Mouse (Mus musculus): ENCODE results near the gene BC049352. TPM values are rescaled to one million over a fixed set of nuclear protein-coding genes. Genes with fewer than 3 reads are reported as not detected.

BC049352 gene
- polyA plus RNA-seq, 1 experiment from 2014 or later: 6.7 TPM

DNA sequence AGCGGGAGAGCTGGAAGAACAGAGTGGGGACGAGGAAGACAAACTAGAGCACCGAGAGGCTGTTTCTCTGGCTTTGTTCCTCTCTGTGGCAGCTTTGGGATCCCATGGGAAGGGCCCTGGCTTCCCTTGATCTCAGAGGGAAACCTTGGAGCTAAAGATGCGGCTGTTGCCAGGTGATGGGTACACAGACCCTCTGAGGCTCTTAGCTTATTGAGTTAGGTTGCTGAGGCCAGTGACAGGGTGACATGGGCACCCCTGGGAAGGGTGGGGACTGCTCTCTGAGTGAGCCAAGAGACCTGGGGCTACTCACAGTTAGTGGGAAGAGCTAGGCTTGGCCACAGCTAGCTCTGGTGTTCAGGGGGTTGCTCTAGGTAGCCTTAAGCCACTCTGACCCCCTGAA is 13.7 kb downstream of the BC049352 start:
- Histone ChIP-seq H3K4me1 (no peaks in the 10 kb centered on the region), H3K4me3 (replicated peaks) (no peak overlapping the region), H3K9ac (no peak overlapping the region), H3K27ac (replicated peaks) (no peak overlapping the region), H3K4me2 (replicated peaks) (no peak overlapping the region), H3K9me3 (replicated peaks) (no peaks in the 10 kb centered on the region), H3K27me3 (no peaks in the 10 kb centered on the region), H3K36me3 (no peaks in the 10 kb centered on the region)
- peak; percentile 63; the same call in 1 of the 2 replicates for ATAC-seq (ENCODE audit: insufficient number of reproducible peaks, low FRiP score, low TSS enrichment, low read depth)
- WGBS: 72% methylated on average over 4 of the region's 4 CpGs

DNA sequence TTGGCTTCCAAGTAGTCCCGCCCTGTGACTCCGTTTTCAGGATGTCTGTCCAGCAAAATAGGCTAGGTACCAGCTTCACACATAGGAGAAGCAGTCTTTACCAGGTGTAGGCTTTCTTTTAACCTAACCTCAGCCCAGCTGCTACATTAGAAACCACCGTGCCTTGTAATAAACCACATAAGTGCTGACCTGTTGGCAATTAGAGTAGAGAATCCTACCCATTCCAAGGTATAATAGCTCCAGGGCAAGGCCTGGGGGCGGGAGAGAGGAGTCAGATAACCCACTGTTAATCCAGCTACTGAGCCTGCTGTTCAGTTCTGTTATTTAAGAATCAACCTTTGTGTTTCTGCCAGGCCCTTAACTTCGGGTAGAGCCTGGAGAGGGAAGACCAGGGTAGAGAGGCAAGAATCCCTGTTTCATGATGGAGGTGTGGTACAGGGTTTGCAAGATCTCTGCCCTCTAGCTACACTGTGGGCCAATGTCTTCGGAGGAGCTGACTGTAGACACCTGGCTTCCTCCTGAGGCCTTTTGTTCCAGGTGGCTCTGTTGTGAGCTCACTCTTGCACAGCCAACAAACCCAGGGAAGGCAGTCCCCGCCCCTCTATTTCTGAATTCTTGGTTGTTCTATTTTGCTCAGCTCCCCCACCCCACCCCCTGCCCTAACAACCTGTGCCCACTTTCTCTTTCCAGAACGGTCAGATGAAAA is 14.5 kb downstream of the BC049352 start:
- no peak overlapping the region for H3K4me3 ChIP-seq (replicated peaks)
- ATAC-seq (ENCODE audit: insufficient number of reproducible peaks, low FRiP score, low TSS enrichment, low read depth): peak; percentile 39; the same call in 1 of the 2 replicates
- no peaks in the 10 kb centered on the region for H3K27me3 ChIP-seq
- WGBS: 58% methylated on average over 8 of the region's 8 CpGs
- no peak overlapping the region for H3K9ac ChIP-seq
- H3K27ac ChIP-seq (replicated peaks): no peak overlapping the region
- H3K4me1 ChIP-seq: no peaks in the 10 kb centered on the region
- H3K4me2 ChIP-seq (replicated peaks): no peak overlapping the region
- H3K36me3 ChIP-seq: no peaks in the 10 kb centered on the region
- no peaks in the 10 kb centered on the region for H3K9me3 ChIP-seq (replicated peaks)

DNA sequence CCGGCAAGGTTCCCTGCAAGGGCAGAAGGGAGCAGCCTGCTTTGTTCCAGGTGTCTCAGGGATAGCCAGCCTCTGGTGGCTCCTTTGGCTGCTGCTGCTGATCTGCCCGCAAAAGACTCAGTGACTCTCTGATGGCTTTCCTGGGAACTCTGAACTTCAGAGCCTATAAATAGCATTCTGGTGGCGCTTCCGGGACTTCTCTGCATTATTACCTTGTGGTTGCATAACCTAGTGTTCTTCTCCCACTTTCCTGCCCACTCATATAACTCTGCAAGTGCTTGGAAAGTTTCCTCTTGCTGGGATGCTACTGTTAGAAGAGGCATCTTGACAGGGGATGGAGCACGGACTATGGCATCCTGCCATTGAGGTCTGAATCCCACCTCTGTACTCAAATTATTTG is 15.7 kb downstream of the BC049352 start:
- H3K9me3 ChIP-seq (replicated peaks): no peaks in the 10 kb centered on the region
- H3K4me1 ChIP-seq: no peaks in the 10 kb centered on the region
- H3K27me3 ChIP-seq: no peaks in the 10 kb centered on the region
- ATAC-seq (ENCODE audit: insufficient number of reproducible peaks, low FRiP score, low TSS enrichment, low read depth): no peak
- WGBS: 82% methylated on average over 5 of the region's 5 CpGs
- no peak overlapping the region for H3K9ac ChIP-seq
- H3K4me2 ChIP-seq (replicated peaks): no peak overlapping the region
- no peak overlapping the region for H3K27ac ChIP-seq (replicated peaks)
- no peaks in the 10 kb centered on the region for H3K36me3 ChIP-seq
- no peak overlapping the region for H3K4me3 ChIP-seq (replicated peaks)

DNA sequence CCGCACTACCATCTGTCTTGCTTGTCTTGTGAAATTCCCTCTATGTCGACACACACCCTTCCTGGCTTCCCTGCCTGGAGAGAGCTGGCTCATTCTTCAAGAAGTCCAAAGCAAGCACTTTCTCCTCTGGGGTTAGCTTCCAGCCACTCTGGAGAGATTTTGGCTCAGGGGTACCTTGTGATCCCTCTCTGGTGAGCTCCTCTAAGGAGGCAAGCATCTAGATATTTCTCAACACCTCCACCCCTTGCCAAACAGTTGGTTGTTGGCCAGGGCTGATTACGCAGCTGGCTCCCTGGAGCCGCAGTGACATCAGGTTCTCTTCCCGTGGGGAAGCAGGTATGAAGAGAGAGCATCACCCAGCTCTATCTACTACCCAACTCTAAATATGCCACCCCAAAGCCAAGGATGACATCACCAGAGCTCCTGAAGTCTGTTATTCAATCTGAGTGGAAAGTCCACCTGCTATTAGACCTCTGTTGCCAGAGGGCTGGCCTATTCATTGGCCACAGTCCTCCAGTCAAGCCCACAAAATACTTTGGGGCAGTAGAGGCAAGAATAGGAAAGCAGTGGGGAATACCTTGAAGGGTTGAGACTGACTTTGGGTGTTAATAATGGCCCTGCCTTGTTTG is 19.6 kb downstream of the BC049352 start:
- no peak overlapping the region for H3K27ac ChIP-seq (replicated peaks)
- no peak for ATAC-seq (ENCODE audit: insufficient number of reproducible peaks, low FRiP score, low TSS enrichment, low read depth)
- no peaks in the 10 kb centered on the region for H3K9me3 ChIP-seq (replicated peaks)
- no peak overlapping the region for H3K4me3 ChIP-seq (replicated peaks)
- WGBS: 75% methylated on average over 5 of the region's 5 CpGs
- no peaks in the 10 kb centered on the region for H3K4me1 ChIP-seq
- H3K27me3 ChIP-seq: no peaks in the 10 kb centered on the region
- no peaks in the 10 kb centered on the region for H3K36me3 ChIP-seq
- H3K4me2 ChIP-seq (replicated peaks): no peak overlapping the region
- H3K9ac ChIP-seq: no peak overlapping the region

DNA sequence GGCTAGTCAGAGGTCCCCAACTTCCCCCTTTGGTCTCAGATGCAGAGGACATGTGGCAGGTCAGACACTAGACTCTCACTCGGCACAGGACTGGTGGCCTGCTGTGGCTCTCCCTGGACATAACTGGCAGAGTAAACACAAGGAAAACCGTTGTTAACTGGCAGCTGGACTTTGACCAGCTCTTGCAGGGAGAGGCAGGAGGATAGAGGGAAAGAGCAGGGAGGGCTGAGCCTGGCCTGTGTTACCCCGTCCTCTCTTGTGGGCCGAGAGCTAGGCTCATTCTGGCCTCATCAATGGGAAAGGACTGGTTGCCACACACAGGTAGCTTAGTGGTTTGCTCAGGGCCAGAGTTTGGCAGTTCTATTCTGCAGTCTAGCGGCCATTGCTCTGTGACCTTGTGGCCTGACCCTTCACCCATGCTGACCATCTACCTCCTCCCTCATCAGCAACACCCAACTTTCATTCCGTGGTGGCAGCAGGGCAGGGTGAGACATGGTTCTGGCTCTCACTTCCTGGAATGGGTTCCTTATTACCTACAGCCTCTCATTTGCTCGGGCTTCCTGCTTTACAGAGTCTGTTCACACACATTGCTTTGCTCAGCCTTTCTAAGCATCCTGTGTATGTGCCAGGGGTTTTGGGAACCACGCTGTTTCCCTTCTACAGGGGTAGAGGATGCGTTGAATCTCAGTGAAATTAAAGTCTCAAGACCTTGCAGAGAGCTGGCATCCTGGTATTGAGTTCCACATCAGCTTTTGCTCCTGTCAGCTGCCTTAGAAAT is 20.4 kb downstream of the BC049352 start:
- ATAC-seq (ENCODE audit: insufficient number of reproducible peaks, low FRiP score, low TSS enrichment, low read depth): no peak
- no peaks in the 10 kb centered on the region for H3K27me3 ChIP-seq
- WGBS: 67% methylated on average over 9 of the region's 9 CpGs

DNA sequence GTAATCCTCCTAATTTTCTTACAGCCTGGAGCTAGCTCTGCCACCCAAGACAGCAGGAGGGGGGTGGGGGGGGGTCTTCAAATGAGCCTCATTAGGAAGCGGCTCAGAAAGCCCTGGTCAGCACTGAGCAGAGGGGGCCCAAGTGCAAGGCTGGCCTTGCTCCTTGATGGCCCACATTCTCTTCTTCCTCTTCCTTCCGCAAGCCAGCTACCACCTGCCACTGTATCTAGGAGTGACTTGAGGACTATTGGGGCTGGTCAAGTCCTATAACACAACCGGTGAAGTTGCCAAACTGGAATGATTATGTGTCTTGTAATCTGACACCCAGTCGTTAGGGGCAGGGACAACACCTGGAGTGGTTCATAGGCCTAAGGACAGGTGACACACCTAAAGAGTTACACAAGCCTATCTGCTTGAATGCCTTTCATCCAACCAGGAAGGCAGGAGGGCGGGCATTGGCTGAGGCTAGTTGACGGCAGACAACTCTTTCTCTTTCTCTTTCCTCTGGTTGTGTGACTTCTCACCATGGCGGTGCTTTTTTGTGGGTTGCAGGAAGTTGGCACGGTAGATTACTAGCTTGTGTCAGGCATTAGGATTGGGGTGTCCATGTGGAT is 22.1 kb downstream of the BC049352 start, which contains the start of gene Tmprss4:
Gene Tmprss4, minus strand, starts transcription at position 296 of the 614 bp plus-strand sequence.
- 60% methylated on average over 8 of the region's 8 CpGs for WGBS
- Histone ChIP-seq H3K4me1 (no peaks in the 10 kb centered on the region), H3K4me3 (replicated peaks) (no peak within 1 kb of the TSS), H3K27me3 (no peaks in the 10 kb centered on the region), H3K9me3 (replicated peaks) (no peaks in the 10 kb centered on the region), H3K36me3 (no peaks in the 10 kb centered on the region), H3K4me2 (replicated peaks) (no peak within 1 kb of the TSS), H3K9ac (no peak within 1 kb of the TSS), H3K27ac (replicated peaks) (peak within 1 kb of the TSS; percentile 44; the same call in 1 of the 2 replicates)
- peak; percentile 40; the same call in 1 of the 2 replicates for ATAC-seq (ENCODE audit: insufficient number of reproducible peaks, low FRiP score, low TSS enrichment, low read depth)

More for the DNA sequence above, 20.4 kb downstream of the BC049352 start:
- Histone ChIP-seq H3K4me3 (replicated peaks) (no peak overlapping the region), H3K27ac (replicated peaks) (no peak overlapping the region), H3K9me3 (replicated peaks) (no peaks in the 10 kb centered on the region), H3K9ac (no peak overlapping the region), H3K36me3 (no peaks in the 10 kb centered on the region), H3K4me2 (replicated peaks) (no peak overlapping the region; the same call in 1 of the 2 replicates), H3K4me1 (no peaks in the 10 kb centered on the region)

DNA sequence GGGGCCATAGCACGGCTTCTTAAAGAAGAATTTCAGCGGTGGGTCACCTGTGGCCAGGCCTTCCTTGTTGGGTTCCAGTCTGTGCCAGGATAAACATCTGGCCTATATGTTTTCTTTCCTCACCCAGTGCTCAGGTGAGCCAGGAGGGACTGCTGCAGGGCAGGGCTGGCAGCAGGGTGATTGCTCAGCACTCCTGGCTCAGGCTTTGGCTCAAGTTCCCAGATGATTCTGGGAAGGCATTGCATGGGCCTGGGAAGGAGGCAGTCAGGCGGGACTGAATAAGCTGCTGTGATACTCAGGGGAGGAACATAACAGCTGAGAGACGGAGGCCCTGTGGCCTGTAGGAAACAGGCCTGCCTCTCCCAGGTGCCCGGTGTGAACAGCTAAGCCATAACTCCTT is 23.3 kb downstream of the BC049352 start:
- WGBS: 78% methylated on average over 5 of the region's 5 CpGs

DNA sequence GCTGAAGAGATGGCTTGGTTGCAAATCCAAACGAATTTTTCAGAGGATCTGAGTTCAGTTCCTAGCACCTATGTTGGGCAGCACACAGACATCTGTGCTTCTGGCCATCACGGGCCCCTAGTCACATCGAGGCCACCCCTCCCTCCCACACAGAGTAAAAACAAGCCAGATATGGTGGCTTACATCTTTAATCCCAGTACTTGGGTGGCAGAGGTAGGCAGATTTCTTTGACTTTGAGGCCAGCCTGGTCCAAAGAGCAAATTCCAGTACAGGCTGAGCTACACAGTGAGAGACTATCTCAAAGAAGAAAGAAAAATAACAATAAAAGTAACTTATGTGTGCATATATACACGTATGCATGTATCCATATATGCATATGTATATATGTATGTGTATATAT is 24.3 kb downstream of the BC049352 start:
- ATAC-seq (ENCODE audit: insufficient number of reproducible peaks, low FRiP score, low TSS enrichment, low read depth): no peak
- WGBS: 62% methylated on average over 4 of the region's 4 CpGs
- Histone ChIP-seq H3K27ac (replicated peaks) (no peak overlapping the region), H3K9ac (no peak overlapping the region), H3K9me3 (replicated peaks) (no peaks in the 10 kb centered on the region), H3K36me3 (no peaks in the 10 kb centered on the region), H3K27me3 (no peaks in the 10 kb centered on the region), H3K4me3 (replicated peaks) (no peak overlapping the region), H3K4me2 (replicated peaks) (no peak overlapping the region), H3K4me1 (no peaks in the 10 kb centered on the region)

More for the DNA sequence above, 23.3 kb downstream of the BC049352 start:
- Histone ChIP-seq H3K27ac (replicated peaks) (no peak overlapping the region), H3K36me3 (no peaks in the 10 kb centered on the region), H3K9ac (no peak overlapping the region), H3K4me1 (no peaks in the 10 kb centered on the region), H3K9me3 (replicated peaks) (no peaks in the 10 kb centered on the region), H3K4me2 (replicated peaks) (no peak overlapping the region), H3K4me3 (replicated peaks) (no peak overlapping the region), H3K27me3 (no peaks in the 10 kb centered on the region)
- no peak for ATAC-seq (ENCODE audit: insufficient number of reproducible peaks, low FRiP score, low TSS enrichment, low read depth)

DNA sequence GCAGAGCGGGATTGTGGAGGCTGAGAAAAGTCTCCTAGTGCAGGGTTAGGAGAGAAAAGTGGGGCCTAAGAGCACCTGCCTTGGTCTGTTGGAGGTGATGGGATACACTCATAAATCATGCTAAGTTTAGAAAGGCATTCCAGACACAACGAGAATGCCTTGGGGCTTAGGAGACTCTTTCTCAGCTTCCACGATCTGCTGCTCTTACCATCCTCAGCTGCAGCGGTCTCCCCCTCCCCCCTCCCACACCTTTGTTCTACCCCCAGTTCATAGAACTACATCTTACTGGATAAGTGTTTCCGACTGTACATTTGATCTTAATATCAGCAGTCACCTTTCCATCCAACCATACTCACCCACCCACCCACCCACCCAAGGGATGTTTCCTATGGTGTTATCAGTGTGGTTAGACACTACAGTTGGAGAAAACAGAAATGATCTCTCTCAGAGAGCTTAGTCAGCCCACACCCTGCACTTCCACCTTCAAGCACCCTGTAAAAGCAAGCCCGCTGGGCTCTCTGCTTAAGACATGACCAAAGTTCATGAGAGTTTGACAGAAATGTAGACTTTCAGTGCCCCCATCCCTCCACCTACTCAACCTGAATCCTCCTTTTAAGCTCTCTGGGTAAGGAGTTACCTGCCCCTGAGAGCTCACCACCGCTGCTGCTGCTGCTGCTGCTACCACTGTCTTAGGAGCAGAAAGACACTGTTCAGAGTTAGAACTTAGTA is 25.4 kb downstream of the BC049352 start:
- H3K9ac ChIP-seq: no peak overlapping the region
- WGBS: 63% methylated on average over 7 of the region's 7 CpGs
- no peak for ATAC-seq (ENCODE audit: insufficient number of reproducible peaks, low FRiP score, low TSS enrichment, low read depth)
- no peak overlapping the region for H3K4me2 ChIP-seq (replicated peaks)
- no peaks in the 10 kb centered on the region for H3K36me3 ChIP-seq
- no peak overlapping the region for H3K4me3 ChIP-seq (replicated peaks)
- no peaks in the 10 kb centered on the region for H3K9me3 ChIP-seq (replicated peaks)
- H3K4me1 ChIP-seq: no peaks in the 10 kb centered on the region
- H3K27me3 ChIP-seq: no peaks in the 10 kb centered on the region
- no peak overlapping the region for H3K27ac ChIP-seq (replicated peaks)

DNA sequence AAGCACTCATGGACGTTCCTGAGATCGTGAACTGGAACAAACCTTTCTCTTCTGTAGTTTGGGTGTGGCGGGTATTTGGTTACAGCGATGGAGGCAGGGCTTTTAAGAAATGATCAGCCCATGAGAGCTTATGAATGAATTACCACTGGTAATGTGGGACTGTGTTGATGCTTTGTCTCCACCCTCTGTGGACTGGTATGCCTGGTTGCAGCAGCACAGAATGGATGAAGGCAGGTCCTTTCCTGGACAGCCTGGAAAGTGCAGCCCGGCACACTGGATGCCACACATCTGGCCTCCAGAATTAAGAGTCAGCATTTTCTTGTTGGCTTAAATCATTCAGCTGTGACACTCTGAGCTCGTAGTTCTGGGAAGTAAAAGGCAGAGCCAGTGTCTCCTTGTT is 30.2 kb downstream of the BC049352 start:
- H3K27ac ChIP-seq (replicated peaks): no peak overlapping the region
- no peaks in the 10 kb centered on the region for H3K27me3 ChIP-seq
- H3K4me3 ChIP-seq (replicated peaks): no peak overlapping the region
- H3K4me2 ChIP-seq (replicated peaks): no peak overlapping the region
- no peaks in the 10 kb centered on the region for H3K9me3 ChIP-seq (replicated peaks)
- H3K36me3 ChIP-seq: no peaks in the 10 kb centered on the region
- H3K4me1 ChIP-seq: no peaks in the 10 kb centered on the region
- 42% methylated on average over 6 of the region's 6 CpGs for WGBS
- H3K9ac ChIP-seq: no peak overlapping the region
- no peak for ATAC-seq (ENCODE audit: insufficient number of reproducible peaks, low FRiP score, low TSS enrichment, low read depth)
